Mouse (Mus musculus): Measurements from ENCODE around the gene Syt1. TPM values are rescaled to one million over a fixed set of nuclear protein-coding genes. Genes with fewer than 3 reads are reported as not detected.

Syt1 gene
- polyA plus RNA-seq, 1 experiment from 2014 or later = 0.08 TPM

GRCm38 (mm10) chr10:108884520-108884919, 126.3 kb downstream of the Syt1 start:
- Histone ChIP-seq H3K4me2 (no peak overlapping the region), H3K27me3 (no peaks in the 10 kb centered on the region), H3K9me3 (replicated peaks) (no peaks in the 10 kb centered on the region), H3K27ac (no peak overlapping the region), H3K4me1 (replicated peaks) (no peaks in the 10 kb centered on the region), H3K4me3 (replicated peaks) (no peak overlapping the region), H3K9ac (no peak overlapping the region), H3K36me3 (no peaks in the 10 kb centered on the region)
- DNase-seq = no peak
- 40% methylated on average over 1 of the region's 1 CpGs for WGBS (ENCODE audit: insufficient replicate concordance)
- ATAC-seq (ENCODE audit: low read depth) = no peak

GRCm38 (mm10) chr10:108880372-108880771, 130.4 kb downstream of the Syt1 start:
- Histone ChIP-seq H3K9me3 (replicated peaks) (no peaks in the 10 kb centered on the region), H3K27me3 (no peaks in the 10 kb centered on the region), H3K27ac (no peak overlapping the region), H3K9ac (no peak overlapping the region), H3K4me1 (replicated peaks) (no peaks in the 10 kb centered on the region), H3K4me2 (no peak overlapping the region), H3K36me3 (no peaks in the 10 kb centered on the region), H3K4me3 (replicated peaks) (no peak overlapping the region)
- DNase-seq (no peak), ATAC-seq (ENCODE audit: low read depth) (no peak)
- WGBS (ENCODE audit: insufficient replicate concordance) = 69% methylated on average over 2 of the region's 2 CpGs

GRCm38 (mm10) chr10:108875730-108876129, 135.1 kb downstream of the Syt1 start:
- Histone ChIP-seq H3K4me1 (replicated peaks) (no peaks in the 10 kb centered on the region), H3K9me3 (replicated peaks) (no peaks in the 10 kb centered on the region), H3K27ac (no peak overlapping the region), H3K4me3 (replicated peaks) (no peak overlapping the region), H3K9ac (no peak overlapping the region), H3K36me3 (no peaks in the 10 kb centered on the region), H3K4me2 (no peak overlapping the region), H3K27me3 (no peaks in the 10 kb centered on the region)
- WGBS (ENCODE audit: insufficient replicate concordance) = 65% methylated on average over 5 of the region's 5 CpGs
- no peak for DNase-seq
- no peak for ATAC-seq (ENCODE audit: low read depth)

GRCm38 (mm10) chr10:108874687-108875086, 136.1 kb downstream of the Syt1 start:
- no peak for ATAC-seq (ENCODE audit: low read depth)

GRCm38 (mm10) chr10:108872359-108872758, 138.4 kb downstream of the Syt1 start:
- H3K9ac ChIP-seq = no peak overlapping the region
- no peaks in the 10 kb centered on the region for H3K4me1 ChIP-seq (replicated peaks)
- no peaks in the 10 kb centered on the region for H3K9me3 ChIP-seq (replicated peaks)
- no peak for DNase-seq
- no peak overlapping the region for H3K27ac ChIP-seq
- H3K36me3 ChIP-seq = no peaks in the 10 kb centered on the region
- WGBS (ENCODE audit: insufficient replicate concordance) = 83% methylated on average over 6 of the region's 6 CpGs
- no peak overlapping the region for H3K4me3 ChIP-seq (replicated peaks)
- no peak for ATAC-seq (ENCODE audit: low read depth)
- H3K4me2 ChIP-seq = no peak overlapping the region
- H3K27me3 ChIP-seq = no peaks in the 10 kb centered on the region

More at GRCm38 (mm10) chr10:108874687-108875086, 136.1 kb downstream of the Syt1 start:
- WGBS (ENCODE audit: insufficient replicate concordance) = 62% methylated on average over 4 of the region's 4 CpGs
- Histone ChIP-seq H3K4me1 (replicated peaks) (no peaks in the 10 kb centered on the region), H3K9ac (no peak overlapping the region), H3K4me2 (no peak overlapping the region), H3K9me3 (replicated peaks) (no peaks in the 10 kb centered on the region), H3K27me3 (no peaks in the 10 kb centered on the region), H3K36me3 (no peaks in the 10 kb centered on the region), H3K4me3 (replicated peaks) (no peak overlapping the region), H3K27ac (no peak overlapping the region)
- DNase-seq = no peak

GRCm38 (mm10) chr10:108870586-108870985, 140.2 kb downstream of the Syt1 start:
- H3K36me3 ChIP-seq = no peaks in the 10 kb centered on the region
- 66% methylated on average over 4 of the region's 4 CpGs for WGBS (ENCODE audit: insufficient replicate concordance)
- no peak overlapping the region for H3K4me3 ChIP-seq (replicated peaks)
- H3K4me1 ChIP-seq (replicated peaks) = no peaks in the 10 kb centered on the region
- DNase-seq (no peak), ATAC-seq (ENCODE audit: low read depth) (no peak)
- H3K9ac ChIP-seq = no peak overlapping the region
- H3K27ac ChIP-seq = no peak overlapping the region
- no peak overlapping the region for H3K4me2 ChIP-seq
- no peaks in the 10 kb centered on the region for H3K27me3 ChIP-seq
- H3K9me3 ChIP-seq (replicated peaks) = no peaks in the 10 kb centered on the region

GRCm38 (mm10) chr10:108868136-108868535, 142.6 kb downstream of the Syt1 start:
- Histone ChIP-seq H3K27me3 (no peaks in the 10 kb centered on the region), H3K4me1 (replicated peaks) (no peaks in the 10 kb centered on the region), H3K9me3 (replicated peaks) (no peaks in the 10 kb centered on the region), H3K27ac (no peak overlapping the region), H3K36me3 (no peaks in the 10 kb centered on the region), H3K9ac (no peak overlapping the region), H3K4me2 (no peak overlapping the region), H3K4me3 (replicated peaks) (no peak overlapping the region)
- WGBS (ENCODE audit: insufficient replicate concordance) = 53% methylated on average over 4 of the region's 4 CpGs
- ATAC-seq (ENCODE audit: low read depth) (no peak), DNase-seq (no peak)

GRCm38 (mm10) chr10:108867202-108867601, 143.6 kb downstream of the Syt1 start:
- ATAC-seq (ENCODE audit: low read depth) = no peak
- Histone ChIP-seq H3K9ac (no peak overlapping the region), H3K27ac (no peak overlapping the region), H3K4me1 (replicated peaks) (no peaks in the 10 kb centered on the region), H3K4me3 (replicated peaks) (no peak overlapping the region), H3K4me2 (no peak overlapping the region), H3K36me3 (no peaks in the 10 kb centered on the region), H3K27me3 (no peaks in the 10 kb centered on the region), H3K9me3 (replicated peaks) (no peaks in the 10 kb centered on the region)
- no peak for DNase-seq
- 61% methylated on average over 6 of the region's 6 CpGs for WGBS (ENCODE audit: insufficient replicate concordance)

GRCm38 (mm10) chr10:108865586-108865985, 145.2 kb downstream of the Syt1 start:
- Histone ChIP-seq H3K36me3 (no peaks in the 10 kb centered on the region), H3K4me2 (no peak overlapping the region), H3K9ac (no peak overlapping the region), H3K9me3 (replicated peaks) (no peaks in the 10 kb centered on the region), H3K4me1 (replicated peaks) (no peaks in the 10 kb centered on the region), H3K27ac (no peak overlapping the region), H3K4me3 (replicated peaks) (no peak overlapping the region), H3K27me3 (no peaks in the 10 kb centered on the region)
- ATAC-seq (ENCODE audit: low read depth) (no peak), DNase-seq (no peak)
- 58% methylated on average over 4 of the region's 4 CpGs for WGBS (ENCODE audit: insufficient replicate concordance)

- Histone ChIP-seq H3K4me1 (replicated peaks) (no peaks in the 10 kb centered on the region), H3K27me3 (no peaks in the 10 kb centered on the region), H3K4me2 (no peak overlapping the region), H3K4me3 (replicated peaks) (no peak overlapping the region), H3K36me3 (no peaks in the 10 kb centered on the region), H3K27ac (no peak overlapping the region), H3K9me3 (replicated peaks) (no peaks in the 10 kb centered on the region), H3K9ac (no peak overlapping the region)
- 73% methylated on average over 6 of the region's 6 CpGs for WGBS (ENCODE audit: insufficient replicate concordance)
- ATAC-seq (ENCODE audit: low read depth) = no peak
- DNase-seq = no peak
Observed at GRCm38 (mm10) chr10:108855986-108856385, 154.8 kb downstream of the Syt1 start.

GRCm38 (mm10) chr10:108852757-108853156, 158.0 kb downstream of the Syt1 start:
- WGBS (ENCODE audit: insufficient replicate concordance) = 68% methylated on average over 4 of the region's 4 CpGs
- ATAC-seq (ENCODE audit: low read depth) = no peak
- Histone ChIP-seq H3K27ac (no peak overlapping the region), H3K27me3 (no peaks in the 10 kb centered on the region), H3K4me3 (replicated peaks) (no peak overlapping the region), H3K4me1 (replicated peaks) (no peaks in the 10 kb centered on the region), H3K9me3 (replicated peaks) (no peaks in the 10 kb centered on the region), H3K9ac (no peak overlapping the region), H3K36me3 (no peaks in the 10 kb centered on the region), H3K4me2 (no peak overlapping the region)
- DNase-seq = no peak

GRCm38 (mm10) chr10:108837434-108837833, 173.3 kb downstream of the Syt1 start:
- DNase-seq = no peak
- Histone ChIP-seq H3K9me3 (replicated peaks) (no peaks in the 10 kb centered on the region), H3K9ac (no peak overlapping the region), H3K27me3 (no peaks in the 10 kb centered on the region), H3K4me1 (replicated peaks) (no peaks in the 10 kb centered on the region), H3K36me3 (no peaks in the 10 kb centered on the region), H3K4me3 (replicated peaks) (no peak overlapping the region), H3K4me2 (no peak overlapping the region), H3K27ac (no peak overlapping the region)
- WGBS (ENCODE audit: insufficient replicate concordance) = 68% methylated on average over 1 of the region's 1 CpGs
- no peak for ATAC-seq (ENCODE audit: low read depth)

Data from liver, embryonic 13.5 days (tissue).